Mouse (Mus musculus) midbrain, embryonic 11.5 days (tissue): Measurements from ENCODE around the gene Ndufs4. TPM values are rescaled to one million over a fixed set of nuclear protein-coding genes. Genes with fewer than 3 reads are reported as not detected.

Source experiments
- ATAC-seq: fragments of 200-750 bp; cut with Nextera tagmentation; 2 replicates; pipeline ENCODE4 v1.8.0; 2017; ENCODE audit warnings: moderate TSS enrichment, moderate library complexity; ENCODE audit not compliant: low FRiP score
- DNase-seq: peaks from one replicate; pipeline ENCODE4 v3.0.0; 2015; ENCODE audit warnings: low spot score; ENCODE audit errors: missing footprints
- H3K27ac ChIP-seq: fragments of 300-500 bp; sonication (generic); 2 replicates; pipeline ENCODE4 v1.5.1; 2014; ENCODE audit warnings: low read depth, low read length
- H3K27me3 ChIP-seq: fragments of 300-500 bp; sonication (generic); 2 replicates; pipeline ENCODE4 v1.6.1; 2014; ENCODE audit warnings: mild to moderate bottlenecking, low read length, moderate library complexity, mixed read lengths; ENCODE audit not compliant: control insufficient read depth, insufficient read depth
- H3K36me3 ChIP-seq: fragments of 300-500 bp; sonication (generic); 2 replicates; pipeline ENCODE4 v1.6.1; 2014; ENCODE audit warnings: mild to moderate bottlenecking, low read length, moderate library complexity, mixed read lengths; ENCODE audit not compliant: control insufficient read depth, insufficient read depth
- H3K4me1 ChIP-seq: fragments of 300-500 bp; sonication (generic); 2 replicates; pipeline ENCODE4 v1.6.1; 2014; ENCODE audit warnings: low read length; ENCODE audit not compliant: control insufficient read depth, insufficient read depth
- H3K4me2 ChIP-seq: fragments of 300-500 bp; sonication (generic); 2 replicates; pipeline ENCODE4 v1.6.1; 2014; ENCODE audit warnings: mild to moderate bottlenecking, moderate library complexity
- H3K4me3 ChIP-seq: fragments of 300-500 bp; sonication (generic); 2 replicates; pipeline ENCODE4 v1.5.1; 2014; ENCODE audit warnings: low read depth, low read length
- H3K9ac ChIP-seq: fragments of 300-500 bp; sonication (generic); 2 replicates; pipeline ENCODE4 v1.6.1; 2014; ENCODE audit warnings: low read length
- H3K9me3 ChIP-seq: fragments of 300-500 bp; sonication (generic); 2 replicates; pipeline ENCODE4 v1.6.1; 2016; ENCODE audit warnings: low read length; ENCODE audit not compliant: control insufficient read depth
- WGBS: fragments of 180-500 bp; shearing (Covaris S2); extraction: QIAGEN DNeasy Blood & Tissue Kit; methylation state at CpG from one replicate; pipeline ENCODE4 v1.1.7; 2014; 5-methylcytosine and 5-hydroxymethylcytosine counted together
- polyA plus RNA-seq: library from polyadenylated mRNA; unstranded; fragments of >200 nt; fragmentation: Nextera tagmentation; extraction: Ambion mirVana; gene quantifications from 2 replicates; pipeline ENCODE4 v1.2.1, GENCODE M21; 2014

The Ndufs4 gene
- polyA plus RNA-seq, result 340 and 357 TPM in 2 replicates

DNA sequence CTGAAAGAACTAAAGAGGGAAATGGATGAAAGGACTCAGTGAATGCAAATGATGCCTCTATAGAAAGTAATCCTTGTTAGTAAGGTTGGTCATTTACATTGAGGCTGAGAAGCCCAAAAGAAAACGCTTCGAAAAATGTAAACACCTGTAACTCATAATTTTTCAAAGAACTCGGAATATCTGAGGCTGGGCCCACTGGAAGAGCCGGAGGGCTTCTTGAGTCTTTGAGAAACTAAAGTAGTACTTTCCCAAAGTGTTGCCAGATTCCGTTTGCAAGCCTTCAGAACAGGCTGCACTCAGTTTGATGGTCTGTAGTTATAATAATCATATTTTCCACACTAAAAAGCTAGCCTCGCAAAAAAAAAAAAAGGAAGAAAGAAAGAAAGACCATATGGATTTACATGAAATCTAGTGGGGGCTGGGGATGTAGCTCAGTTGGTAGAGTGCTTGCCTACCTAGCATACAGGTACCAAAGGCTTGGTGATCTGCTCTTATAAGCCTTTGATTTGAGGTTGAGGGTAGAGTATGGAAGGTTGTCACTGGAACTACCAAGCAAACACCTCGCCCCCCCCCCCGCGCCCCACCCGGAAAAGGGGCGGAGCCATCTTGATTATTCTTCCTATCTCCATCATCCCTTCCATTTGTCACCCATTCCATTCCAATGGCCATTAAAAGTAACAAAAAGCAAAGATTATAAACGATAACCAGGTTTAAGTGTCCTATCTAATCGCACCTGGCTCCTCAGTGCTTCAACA lies at the start of gene Ndufs4:
Gene Ndufs4, minus strand, starts transcription at position 48 of the 755 bp plus-strand sequence.
- Histone ChIP-seq H3K9ac (peak within 1 kb of the TSS; percentile 82), H3K27ac (peak within 1 kb of the TSS; percentile 58; the same call in 1 of the 2 replicates), H3K27me3 (no peaks in the 10 kb centered on the region; the same call in 1 of the 2 replicates), H3K9me3 (no peaks in the 10 kb centered on the region), H3K36me3 (no peaks in the 10 kb centered on the region), H3K4me2 (peak within 1 kb of the TSS; percentile 55), H3K4me1 (no peaks in the 10 kb centered on the region; the same call in 1 of the 2 replicates), H3K4me3 (peak within 1 kb of the TSS; percentile 70)
- DNase-seq, result peak; percentile 87
- WGBS, result 47% methylated on average over 13 of the region's 13 CpGs
- no peak; the same call in 1 of the 2 replicates for ATAC-seq

- no peaks in the 10 kb centered on the region for H3K9me3 ChIP-seq
- H3K27me3 ChIP-seq, result no peaks in the 10 kb centered on the region
- ATAC-seq (no peak), DNase-seq (no peak)
- H3K9ac ChIP-seq, result no peak overlapping the region
- H3K4me3 ChIP-seq, result no peak overlapping the region
- 82% methylated on average over 5 of the region's 5 CpGs for WGBS
- H3K4me1 ChIP-seq, result no peaks in the 10 kb centered on the region
- no peak overlapping the region for H3K4me2 ChIP-seq
- H3K27ac ChIP-seq, result no peak overlapping the region
- H3K36me3 ChIP-seq, result no peaks in the 10 kb centered on the region
Observed at GRCm38 (mm10) chr13:114432491-114432890, 44.4 kb upstream of the Ndufs4 start.

GRCm38 (mm10) chr13:114425230-114425629 lies 37.2 kb upstream of the Ndufs4 start:
- H3K36me3 ChIP-seq, result no peaks in the 10 kb centered on the region
- no peaks in the 10 kb centered on the region for H3K4me1 ChIP-seq
- ATAC-seq (no peak), DNase-seq (no peak)
- H3K4me3 ChIP-seq, result no peak overlapping the region
- H3K27me3 ChIP-seq, result no peaks in the 10 kb centered on the region
- H3K4me2 ChIP-seq, result no peak overlapping the region
- H3K27ac ChIP-seq, result no peak overlapping the region
- no peak overlapping the region for H3K9ac ChIP-seq
- H3K9me3 ChIP-seq, result no peaks in the 10 kb centered on the region
- 97% methylated on average over 5 of the region's 5 CpGs for WGBS

DNA sequence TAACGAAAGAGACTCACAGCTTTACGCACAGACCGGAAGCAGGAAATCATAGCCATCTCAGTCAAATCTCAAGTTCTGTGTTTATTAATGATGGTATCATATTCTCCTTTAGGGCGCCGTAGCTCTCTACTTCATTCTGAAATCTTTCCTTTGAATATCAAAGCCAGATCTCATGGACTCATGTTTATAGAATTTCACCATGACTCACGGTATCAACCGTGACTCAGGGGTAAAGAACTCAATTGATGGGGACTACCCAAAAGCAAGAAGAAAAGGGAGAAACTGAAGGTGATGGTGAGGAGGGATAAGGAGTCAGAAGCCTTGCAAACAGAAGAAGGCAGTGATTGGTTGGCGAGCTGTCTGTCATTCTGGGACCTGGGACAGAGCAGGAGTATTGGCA lies 32.2 kb upstream of the Ndufs4 start:
- no peaks in the 10 kb centered on the region for H3K27me3 ChIP-seq
- DNase-seq, result no peak
- H3K36me3 ChIP-seq, result no peaks in the 10 kb centered on the region
- H3K9ac ChIP-seq, result no peak overlapping the region
- no peak overlapping the region for H3K27ac ChIP-seq
- WGBS, result 91% methylated on average over 8 of the region's 8 CpGs
- no peaks in the 10 kb centered on the region for H3K4me1 ChIP-seq
- no peak overlapping the region for H3K4me2 ChIP-seq
- no peak overlapping the region for H3K4me3 ChIP-seq
- no peaks in the 10 kb centered on the region for H3K9me3 ChIP-seq
- ATAC-seq, result no peak

- Histone ChIP-seq H3K36me3 (no peaks in the 10 kb centered on the region), H3K27ac (no peak overlapping the region), H3K4me1 (no peaks in the 10 kb centered on the region), H3K27me3 (no peaks in the 10 kb centered on the region), H3K4me2 (no peak overlapping the region), H3K9ac (no peak overlapping the region), H3K9me3 (no peaks in the 10 kb centered on the region), H3K4me3 (no peak overlapping the region)
- WGBS, result 89% methylated on average over 3 of the region's 3 CpGs
- no peak for DNase-seq
- no peak for ATAC-seq
Observed at GRCm38 (mm10) chr13:114419364-114419763, 31.3 kb upstream of the Ndufs4 start.

DNA sequence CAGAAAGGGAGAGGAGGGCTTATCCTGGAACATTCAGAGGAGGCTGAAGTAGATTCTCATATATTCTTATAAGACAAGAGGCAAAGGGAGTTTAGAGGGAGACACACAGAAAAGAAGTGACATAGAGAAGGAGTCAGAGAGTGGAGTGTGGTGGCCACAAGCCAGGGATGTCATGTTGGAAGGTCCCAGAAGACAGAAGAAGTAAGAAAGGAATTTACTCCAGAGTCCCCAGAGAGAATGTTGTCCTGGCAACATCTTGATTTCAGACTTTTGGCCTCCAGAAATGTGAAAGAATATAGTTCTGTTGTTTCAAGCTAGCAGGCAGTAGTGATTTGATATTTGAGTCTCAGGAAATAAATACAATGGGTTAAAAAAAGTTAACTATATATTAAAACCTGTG lies 24.3 kb upstream of the Ndufs4 start:
- no peaks in the 10 kb centered on the region for H3K27me3 ChIP-seq
- H3K4me2 ChIP-seq, result no peak overlapping the region
- H3K4me3 ChIP-seq, result no peak overlapping the region
- DNase-seq (no peak), ATAC-seq (no peak)
- no peak overlapping the region for H3K27ac ChIP-seq
- H3K9me3 ChIP-seq, result no peaks in the 10 kb centered on the region
- no peak overlapping the region for H3K9ac ChIP-seq
- H3K4me1 ChIP-seq, result peaks cover 4% of the 10 kb centered on the region; the same call in 1 of the 2 replicates
- H3K36me3 ChIP-seq, result no peaks in the 10 kb centered on the region

GRCm38 (mm10) chr13:114406866-114407265 lies 18.8 kb upstream of the Ndufs4 start:
- Histone ChIP-seq H3K4me1 (peaks cover 24% of the 10 kb centered on the region), H3K27ac (peak overlapping the region; percentile 54; the same call in 1 of the 2 replicates), H3K36me3 (no peaks in the 10 kb centered on the region), H3K4me3 (no peak overlapping the region), H3K9me3 (no peaks in the 10 kb centered on the region), H3K4me2 (peak overlapping the region; percentile 34), H3K27me3 (no peaks in the 10 kb centered on the region; the same call in 1 of the 2 replicates), H3K9ac (no peak overlapping the region)
- 4% methylated on average over 5 of the region's 5 CpGs for WGBS
- peak; percentile 66 for ATAC-seq
- peak; percentile 95 for DNase-seq

DNA sequence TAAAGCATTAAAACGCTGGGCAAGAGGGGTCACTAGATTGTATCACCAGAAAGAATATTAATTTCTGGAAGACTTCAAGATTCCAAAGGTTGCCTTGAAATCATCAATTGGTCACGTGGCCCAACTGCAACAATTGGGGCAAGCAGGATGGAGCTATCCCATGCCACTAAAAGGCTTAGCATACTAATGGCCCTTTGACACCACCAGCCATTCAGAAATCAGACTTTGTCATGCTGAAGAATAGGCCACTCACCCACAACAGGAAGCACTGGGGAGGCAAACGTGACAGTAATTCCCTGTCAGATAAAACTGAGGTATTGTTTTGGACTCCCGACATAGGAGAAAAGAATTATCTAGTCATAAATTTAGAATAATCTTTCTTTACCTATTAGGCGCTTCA lies 18.4 kb upstream of the Ndufs4 start:
- peaks cover 24% of the 10 kb centered on the region for H3K4me1 ChIP-seq
- no peaks in the 10 kb centered on the region for H3K36me3 ChIP-seq
- H3K4me3 ChIP-seq, result no peak overlapping the region
- ATAC-seq, result peak; percentile 96
- WGBS, result 4% methylated on average over 5 of the region's 5 CpGs
- H3K9ac ChIP-seq, result no peak overlapping the region
- no peaks in the 10 kb centered on the region; the same call in 1 of the 2 replicates for H3K27me3 ChIP-seq
- H3K9me3 ChIP-seq, result no peaks in the 10 kb centered on the region
- peak overlapping the region; percentile 54; the same call in 1 of the 2 replicates for H3K27ac ChIP-seq
- H3K4me2 ChIP-seq, result peak overlapping the region; percentile 34
- peak; percentile 92 for DNase-seq

DNA sequence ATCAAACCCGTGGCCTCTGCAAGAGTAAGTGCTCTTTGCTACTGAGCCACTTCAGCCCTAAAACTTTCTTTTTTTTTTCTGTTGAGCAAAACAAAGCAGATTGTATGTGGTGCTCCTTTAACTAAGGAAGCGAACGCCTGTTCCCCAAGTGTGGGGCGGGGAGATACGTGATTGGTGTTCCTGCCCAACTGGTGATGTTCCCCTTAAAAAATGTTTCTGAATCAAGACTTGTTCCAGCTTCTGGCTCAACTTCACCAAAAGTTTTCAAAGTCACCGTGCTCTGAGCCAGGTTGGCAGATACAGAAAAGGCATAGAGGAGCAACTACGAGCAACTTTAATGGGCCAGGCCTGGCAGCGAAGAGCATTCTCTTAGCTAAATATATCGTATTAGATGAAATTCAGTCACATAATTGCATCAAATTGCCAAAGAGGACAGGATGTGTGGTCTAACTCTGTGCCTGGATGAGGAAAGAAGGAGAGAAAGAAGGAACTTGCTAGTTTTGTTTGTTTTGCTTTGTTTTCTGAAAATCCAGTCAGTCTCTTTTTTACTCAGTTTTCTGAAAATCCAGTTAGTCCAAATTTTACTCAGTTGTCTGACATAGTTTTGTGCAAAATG lies 17.1 kb upstream of the Ndufs4 start:
- H3K4me3 ChIP-seq, result no peak overlapping the region
- WGBS, result 88% methylated on average over 9 of the region's 9 CpGs
- H3K9me3 ChIP-seq, result no peaks in the 10 kb centered on the region
- H3K36me3 ChIP-seq, result no peaks in the 10 kb centered on the region
- no peak overlapping the region for H3K9ac ChIP-seq
- no peaks in the 10 kb centered on the region; the same call in 1 of the 2 replicates for H3K27me3 ChIP-seq
- H3K4me2 ChIP-seq, result no peak overlapping the region
- DNase-seq (no peak), ATAC-seq (no peak)
- no peak overlapping the region for H3K27ac ChIP-seq
- peaks cover 24% of the 10 kb centered on the region for H3K4me1 ChIP-seq
